Mouse (Mus musculus) heart, postnatal 0 days (tissue): Measurements from ENCODE around the gene Cttnbp2nl. TPM values are rescaled to one million over a fixed set of nuclear protein-coding genes. Genes with fewer than 3 reads are reported as not detected.

Experiments
- ATAC-seq: fragments of 200-750 bp; cut with Nextera tagmentation; 2 replicates; pipeline ENCODE4 v1.8.0; 2017; ENCODE audit warnings: low read depth, moderate number of reproducible peaks, moderate library complexity; ENCODE audit not compliant: insufficient read depth
- DNase-seq: peaks from one replicate; pipeline ENCODE4 v3.0.0-alpha.2; 2016; ENCODE audit warnings: low spot score
- H3K27ac ChIP-seq: fragments of 300-500 bp; sonication (generic); 2 replicates; pipeline ENCODE4 v1.5.1; 2014; ENCODE audit warnings: low read depth, mild to moderate bottlenecking
- H3K27me3 ChIP-seq: fragments of 300-500 bp; sonication (generic); 2 replicates; pipeline ENCODE4 v1.6.1; 2014; ENCODE audit warnings: low read length, mixed read lengths; ENCODE audit not compliant: control insufficient read depth, insufficient read depth
- H3K36me3 ChIP-seq: fragments of 300-500 bp; sonication (generic); replicated peaks from 2 replicates; pipeline ENCODE4 v1.6.1; 2014; ENCODE audit warnings: low read length, mixed read lengths; ENCODE audit not compliant: control insufficient read depth, insufficient read depth
- H3K4me1 ChIP-seq: fragments of 300-500 bp; sonication (generic); 2 replicates; pipeline ENCODE4 v1.6.1; 2014; ENCODE audit warnings: antibody characterized with exemption; ENCODE audit not compliant: control insufficient read depth, insufficient read depth
- H3K4me2 ChIP-seq: fragments of 300-500 bp; sonication (generic); 2 replicates; pipeline ENCODE4 v1.6.1; 2014; ENCODE audit warnings: low read depth, mild to moderate bottlenecking, low read length, moderate library complexity
- H3K4me3 ChIP-seq: fragments of 300-500 bp; sonication (generic); 2 replicates; pipeline ENCODE4 v1.5.1; 2014; ENCODE audit warnings: low read depth, low read length
- H3K9ac ChIP-seq: fragments of 300-500 bp; sonication (generic); replicated peaks from 2 replicates; pipeline ENCODE4 v1.6.1; 2014; ENCODE audit warnings: low read depth, low read length, mixed read lengths
- H3K9me3 ChIP-seq: fragments of 300-500 bp; sonication (generic); replicated peaks from 2 replicates; pipeline ENCODE4 v1.6.1; 2016; ENCODE audit warnings: low read length; ENCODE audit not compliant: control insufficient read depth
- CTCF ChIP-seq: IDR thresholded peaks from 2 replicates; pipeline ENCODE4 v1.5.1; 2016; ENCODE audit warnings: antibody characterized with exemption, control low read depth, low read depth
- EP300 ChIP-seq: IDR thresholded peaks from 2 replicates; pipeline ENCODE4 v1.6.1; 2016; ENCODE audit warnings: antibody characterized with exemption, low read depth
- WGBS: fragments of 180-500 bp; shearing (Covaris S2); extraction: QIAGEN DNeasy Blood & Tissue Kit; methylation state at CpG from one replicate; pipeline ENCODE4 v1.1.7; 2014; 5-methylcytosine and 5-hydroxymethylcytosine counted together
- polyA plus RNA-seq: library from polyadenylated mRNA; unstranded; fragments of >200 nt; fragmentation: Nextera tagmentation; extraction: Ambion mirVana; gene quantifications from 2 replicates; pipeline ENCODE4 v1.2.1, GENCODE M21; 2015
- total RNA-seq: library from RNA; depleted of rRNA; stranded (reverse); fragments of >200 nt; gene quantifications from 2 replicates; pipeline ENCODE4 v1.2.3, GENCODE M21; 2014; ENCODE audit warnings: low replicate concordance

Gene Cttnbp2nl
- total and polyA plus RNA-seq, 2 experiments from 2014 or later, result 12.6 to 15.0 TPM

DNA sequence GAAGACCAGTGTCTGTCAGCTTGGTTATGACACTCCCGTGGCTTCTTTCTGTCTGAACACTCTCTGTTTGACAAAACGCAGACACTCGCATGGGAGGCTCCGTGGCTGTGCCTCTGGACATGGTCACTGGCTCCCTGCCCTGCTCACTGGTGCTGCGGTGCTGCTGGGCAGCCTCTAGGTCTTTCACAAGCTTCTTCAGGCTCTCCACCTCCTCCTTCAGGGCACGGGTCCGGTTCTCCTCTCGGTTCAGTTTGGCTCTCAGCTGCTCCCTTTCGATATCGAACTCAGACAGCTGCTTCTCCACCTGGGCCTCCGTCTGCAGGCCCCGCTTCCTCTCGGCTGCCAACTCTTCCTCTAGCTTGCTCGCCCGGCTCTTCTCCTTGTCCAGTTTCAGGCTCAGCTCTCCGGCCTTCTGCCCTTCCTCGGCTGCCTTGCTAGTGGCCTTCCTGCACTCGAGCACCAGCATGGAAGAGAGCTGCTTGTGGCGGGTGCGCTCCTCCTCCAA lies 47.3 kb downstream of the Cttnbp2nl start:
- Histone ChIP-seq H3K27me3 (no peaks in the 10 kb centered on the region), H3K9me3 (no peaks in the 10 kb centered on the region), H3K4me3 (no peak overlapping the region), H3K4me2 (no peak overlapping the region), H3K27ac (no peak overlapping the region), H3K36me3 (peaks cover 79% of the 10 kb centered on the region), H3K4me1 (peaks cover 9% of the 10 kb centered on the region; the same call in 1 of the 2 replicates), H3K9ac (no peak overlapping the region)
- ATAC-seq, result no peak
- no peak for DNase-seq
- TF ChIP-seq EP300 (no peak), CTCF (no peak)
- 85% methylated on average over 20 of the region's 20 CpGs for WGBS

DNA sequence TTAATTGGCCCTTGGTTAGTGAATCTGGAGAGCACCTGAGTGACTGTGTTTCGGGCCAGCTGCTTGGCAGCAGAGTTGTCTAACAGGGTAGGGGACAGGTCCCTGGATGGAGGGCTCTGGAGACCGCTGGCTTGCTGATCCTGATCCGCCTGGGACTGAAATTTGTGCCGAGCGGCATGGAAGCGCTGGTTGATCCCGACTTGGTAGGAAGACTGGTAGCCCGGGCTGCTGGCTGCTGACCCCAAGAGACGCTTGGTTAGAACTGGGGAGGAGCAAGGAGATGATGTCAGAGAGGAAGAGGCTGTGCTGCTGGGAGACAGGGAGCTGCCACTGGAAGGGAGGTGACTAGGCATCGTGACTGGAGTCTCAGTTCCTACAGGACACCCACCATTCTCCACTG lies 47.9 kb downstream of the Cttnbp2nl start:
- no peak for ATAC-seq
- H3K36me3 ChIP-seq, result peaks cover 73% of the 10 kb centered on the region
- no peak for DNase-seq

DNA sequence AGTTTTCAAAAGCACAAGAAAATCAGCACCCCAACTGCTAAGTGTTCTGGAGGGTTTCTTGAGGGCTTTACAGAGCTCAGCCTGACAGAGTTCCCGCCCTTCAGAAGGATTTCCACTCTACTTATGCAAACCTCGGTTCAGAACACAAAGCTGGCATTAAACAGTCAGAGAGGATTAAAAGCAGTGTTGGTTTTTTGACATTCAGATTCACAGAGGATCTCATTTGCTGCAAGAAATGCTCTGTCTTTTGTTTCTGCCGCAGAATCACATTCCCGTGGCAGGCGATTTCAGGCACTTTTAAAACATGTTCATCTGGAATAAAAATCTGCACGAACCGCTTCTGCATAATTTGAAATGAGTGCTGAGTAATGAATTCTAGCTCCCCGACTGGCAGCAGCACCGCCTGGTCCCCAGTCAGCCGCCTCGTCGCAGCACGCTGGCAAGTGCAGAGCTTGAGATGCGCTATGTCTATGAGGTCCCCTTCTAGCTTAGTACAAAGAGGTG lies 48.9 kb downstream of the Cttnbp2nl start:
- ATAC-seq (no peak), DNase-seq (no peak)
- no peak for TF ChIP-seq CTCF
- TF ChIP-seq EP300, result no peak
- Histone ChIP-seq H3K27ac (no peak overlapping the region), H3K4me1 (peaks cover 11% of the 10 kb centered on the region), H3K4me2 (no peak overlapping the region), H3K36me3 (peaks cover 63% of the 10 kb centered on the region), H3K9ac (no peak overlapping the region), H3K9me3 (no peaks in the 10 kb centered on the region), H3K4me3 (no peak overlapping the region), H3K27me3 (no peaks in the 10 kb centered on the region)
- 84% methylated on average over 14 of the region's 14 CpGs for WGBS

More for the DNA sequence above, 47.9 kb downstream of the Cttnbp2nl start:
- H3K27ac ChIP-seq, result no peak overlapping the region
- no peaks in the 10 kb centered on the region for H3K27me3 ChIP-seq
- no peak for TF ChIP-seq EP300
- no peak for TF ChIP-seq CTCF
- no peak overlapping the region for H3K4me3 ChIP-seq
- WGBS, result 85% methylated on average over 10 of the region's 10 CpGs
- peaks cover 9% of the 10 kb centered on the region; the same call in 1 of the 2 replicates for H3K4me1 ChIP-seq
- H3K9ac ChIP-seq, result no peak overlapping the region
- no peak overlapping the region for H3K4me2 ChIP-seq
- H3K9me3 ChIP-seq, result no peaks in the 10 kb centered on the region

DNA sequence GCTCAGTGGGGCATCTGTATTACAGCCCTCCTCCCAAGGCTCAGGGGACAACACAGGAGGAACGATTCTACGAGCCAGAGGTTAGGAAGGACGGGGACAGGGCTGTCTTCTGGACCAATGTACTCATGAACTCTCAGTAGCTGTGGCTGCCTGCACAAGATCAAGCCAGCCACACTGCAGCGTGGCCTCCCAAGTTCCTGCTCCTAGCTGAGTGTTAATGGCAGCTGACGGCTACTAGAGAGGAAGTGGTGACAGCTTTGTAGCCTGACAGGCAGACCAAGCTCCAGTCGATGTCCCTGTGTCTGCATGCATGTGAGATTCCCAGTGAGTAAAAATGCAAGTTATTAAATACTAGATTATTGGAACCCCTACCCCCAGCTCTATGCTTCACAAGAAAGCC lies 51.6 kb downstream of the Cttnbp2nl start:
- 6% methylated on average over 6 of the region's 6 CpGs for WGBS
- peaks cover 39% of the 10 kb centered on the region for H3K36me3 ChIP-seq
- H3K9ac ChIP-seq, result no peak overlapping the region

DNA sequence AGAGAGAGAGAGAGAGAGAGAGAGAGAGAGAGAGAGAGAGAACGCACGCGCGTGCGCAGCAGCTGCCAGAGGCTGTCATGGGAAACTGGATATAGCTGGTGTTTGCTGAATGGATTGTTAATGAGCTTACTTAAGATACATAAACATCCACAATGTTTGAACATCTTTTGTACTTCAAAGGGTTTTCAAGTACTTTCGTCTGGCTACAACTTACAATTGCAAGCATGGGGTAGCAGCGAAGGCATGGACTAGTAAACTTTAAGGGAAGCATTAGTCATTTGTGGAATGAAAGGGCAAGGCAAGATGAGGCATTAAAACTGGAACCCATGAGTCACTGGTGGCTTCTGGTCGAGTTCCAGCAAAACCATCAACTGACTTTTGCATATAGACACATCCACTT lies 52.4 kb downstream of the Cttnbp2nl start:
- no peaks in the 10 kb centered on the region for H3K9me3 ChIP-seq
- no peak overlapping the region for H3K4me3 ChIP-seq
- peaks cover 30% of the 10 kb centered on the region for H3K36me3 ChIP-seq
- ATAC-seq, result no peak
- peaks cover 19% of the 10 kb centered on the region for H3K4me1 ChIP-seq
- no peak overlapping the region for H3K4me2 ChIP-seq
- no peaks in the 10 kb centered on the region for H3K27me3 ChIP-seq
- WGBS, result 83% methylated on average over 8 of the region's 8 CpGs
- TF ChIP-seq EP300, result no peak
- no peak for DNase-seq
- H3K27ac ChIP-seq, result no peak overlapping the region
- H3K9ac ChIP-seq, result no peak overlapping the region

More for the DNA sequence above, 51.6 kb downstream of the Cttnbp2nl start:
- Histone ChIP-seq H3K4me2 (no peak overlapping the region), H3K4me1 (peaks cover 19% of the 10 kb centered on the region), H3K27ac (no peak overlapping the region), H3K4me3 (no peak overlapping the region), H3K9me3 (no peaks in the 10 kb centered on the region), H3K27me3 (no peaks in the 10 kb centered on the region)
- DNase-seq (no peak), ATAC-seq (no peak)
- TF ChIP-seq CTCF (no peak), EP300 (no peak)

DNA sequence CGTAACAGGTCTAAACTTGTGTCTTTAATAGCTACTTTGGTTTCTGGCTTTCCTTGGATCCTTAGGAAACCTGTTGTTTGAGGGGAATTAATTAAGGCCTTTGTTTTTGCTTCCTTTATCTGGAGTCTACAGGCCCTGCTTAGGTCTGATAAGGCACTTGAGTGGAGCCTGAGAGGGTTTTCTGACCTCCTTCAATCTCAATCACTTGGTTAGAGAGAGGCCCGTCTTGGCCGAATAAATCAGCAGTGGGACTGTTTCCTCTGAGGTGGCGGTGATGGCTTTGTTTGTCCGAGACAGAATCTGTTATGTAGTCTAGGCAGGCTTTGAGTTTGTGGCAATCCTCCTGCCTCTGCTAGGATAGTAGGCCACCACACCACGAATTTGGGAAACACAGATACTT lies 55.4 kb downstream of the Cttnbp2nl start:
- no peak for ATAC-seq
- Histone ChIP-seq H3K27me3 (no peaks in the 10 kb centered on the region), H3K4me1 (peaks cover 27% of the 10 kb centered on the region), H3K27ac (peak overlapping the region; percentile 24), H3K9ac (no peak overlapping the region), H3K9me3 (no peaks in the 10 kb centered on the region), H3K4me2 (no peak overlapping the region), H3K4me3 (no peak overlapping the region), H3K36me3 (0 out of 2 replicates have a peak, but pooled peaks cover under 1% of the 10 kb centered on the region)
- TF ChIP-seq CTCF (no peak), EP300 (no peak)
- 29% methylated on average over 6 of the region's 6 CpGs for WGBS
- no peak for DNase-seq
